ENCODE assay signal across 21 mouse cellular contexts in the genomic region with DNA sequence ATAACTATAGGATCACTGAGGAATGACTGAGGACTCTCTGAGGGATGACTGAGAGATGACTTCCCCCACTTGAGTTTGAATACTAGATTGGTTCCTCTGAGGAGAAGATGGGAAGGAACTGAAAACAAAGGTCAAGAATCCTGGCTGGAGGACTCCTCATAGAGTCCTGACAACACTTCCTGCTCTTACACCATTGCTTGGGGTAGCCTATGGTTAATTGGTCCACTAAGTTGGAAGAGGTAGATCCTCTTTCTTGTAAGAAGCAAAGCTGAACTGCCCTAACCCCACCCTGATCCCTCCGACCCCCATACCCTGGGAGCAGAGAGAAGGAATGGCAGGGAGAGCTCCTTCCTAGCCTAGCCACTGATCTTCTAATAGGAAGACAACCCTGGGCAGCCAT. TPM values are rescaled to one million over a fixed set of nuclear protein-coding genes. Genes with fewer than 3 reads are reported as not detected.
"Had no signal": no experiment of that assay in that cellular context is flagged by ENCODE, and none has a peak within 500 bp of the region (broad histone marks: within the 10 kb centered on the region; RNA-seq: fewer than 3 reads in every experiment).

No protein-coding gene starts in this region.

- H3K4me1 ChIP-seq: hindbrain, embryonic 15.5 days; limb, embryonic 10.5 days; limb, embryonic 13.5 days had no signal

- DNase-seq: kidney, postnatal 36 days; liver; liver, embryonic 13.5 days; midbrain, embryonic 14.5 days; thymus, postnatal 36 days had no signal

- H3K4me3 ChIP-seq: hindbrain, embryonic 15.5 days; limb, embryonic 10.5 days; limb, embryonic 13.5 days; liver, embryonic 13.5 days had no signal

- H3K9ac ChIP-seq: hindbrain, embryonic 15.5 days; limb, embryonic 13.5 days; liver, embryonic 13.5 days; lung, embryonic 14.5 days had no signal

- ATAC-seq: lung, postnatal 0 days had no signal

- H3K9me3 ChIP-seq: hindbrain, embryonic 15.5 days; limb, embryonic 10.5 days; limb, embryonic 13.5 days; liver, embryonic 13.5 days had no signal

- H3K36me3 ChIP-seq: hindbrain, embryonic 15.5 days; limb, embryonic 10.5 days; limb, embryonic 13.5 days; liver, embryonic 13.5 days had no signal

- H3K27ac ChIP-seq: hindbrain, embryonic 15.5 days; limb, embryonic 10.5 days; limb, embryonic 13.5 days; liver, embryonic 13.5 days; macrophage; stomach, postnatal 0 days had no signal

- H3K27me3 ChIP-seq: hindbrain, embryonic 15.5 days; limb, embryonic 13.5 days had no signal

- H3K4me2 ChIP-seq: hindbrain, embryonic 15.5 days; limb, embryonic 13.5 days; liver, embryonic 13.5 days; lung, embryonic 14.5 days; midbrain, embryonic 11.5 days had no signal

RNA-seq across cellular contexts. Expression of a gene that starts 22.6 kb away (rescaled TPM):
- polyA plus RNA-seq: hindbrain, embryonic 15.5 days; intestine, embryonic 14.5 days; limb, embryonic 10.5 days; limb, embryonic 13.5 days; liver, embryonic 16.5 days; lung, postnatal 0 days; midbrain, embryonic 11.5 days; small intestine, adult 2 months; stomach, embryonic 14.5 days; stomach, postnatal 0 days had no signal

RNA-seq across cellular contexts. Expression of a gene that starts 25.2 kb away (rescaled TPM):
- polyA plus RNA-seq: hindbrain, embryonic 15.5 days; intestine, embryonic 14.5 days; kidney, adult 2 months; limb, embryonic 10.5 days; limb, embryonic 13.5 days; liver, embryonic 13.5 days; liver, embryonic 16.5 days; lung, embryonic 14.5 days; macrophage; midbrain, embryonic 11.5 days; midbrain, embryonic 14.5 days; midbrain, postnatal 0 days; neural tube, embryonic 11.5 days; small intestine, adult 2 months; stomach, embryonic 14.5 days; stomach, postnatal 0 days; urinary bladder, adult 2 months had no signal
